Mouse (Mus musculus): ENCODE results near the gene Clhc1.
A peak's percentile ranks its signal among the peaks of the same experiment; 100 is the strongest.

Gene Clhc1

GRCm38 (mm10) chr11:29547752-29548503, at the start of gene Clhc1, which contains the start of gene Rps27a:
Gene Clhc1, plus strand, starts transcription at chr11:29547950.
Gene Rps27a, minus strand, starts transcription at chr11:29548109.
- TF ChIP-seq GATA4 (IDR thresholded peaks at IDR 0.05; ENCODE audit: insufficient replicate concordance, low read length): no peak; the same call in 1 of the 2 replicates

- TF ChIP-seq GATA4 (IDR thresholded peaks at IDR 0.05; ENCODE audit: insufficient replicate concordance, low read length): no peak
Observed at GRCm38 (mm10) chr11:29503948-29504893, 43.5 kb upstream of the Clhc1 start.

GRCm38 (mm10) chr11:29504899-29505625, 42.7 kb upstream of the Clhc1 start:
- TF ChIP-seq GATA4 (IDR thresholded peaks at IDR 0.05; ENCODE audit: insufficient replicate concordance, low read length): no peak

- TF ChIP-seq GATA4 (IDR thresholded peaks at IDR 0.05; ENCODE audit: insufficient replicate concordance, low read length): no peak
Observed at GRCm38 (mm10) chr11:29509421-29509820, 38.3 kb upstream of the Clhc1 start.

- no peak for TF ChIP-seq GATA4 (IDR thresholded peaks at IDR 0.05; ENCODE audit: insufficient replicate concordance, low read length)
Observed at GRCm38 (mm10) chr11:29512818-29513535, 34.8 kb upstream of the Clhc1 start.

- no peak for TF ChIP-seq GATA4 (IDR thresholded peaks at IDR 0.05; ENCODE audit: insufficient replicate concordance, low read length)
Observed at GRCm38 (mm10) chr11:29514325-29514681, 33.4 kb upstream of the Clhc1 start.

GRCm38 (mm10) chr11:29514682-29515412, 32.9 kb upstream of the Clhc1 start, which contains the start of gene Prorsd1:
Gene Prorsd1, minus strand, starts transcription at chr11:29515033.
- no peak for TF ChIP-seq GATA4 (IDR thresholded peaks at IDR 0.05; ENCODE audit: insufficient replicate concordance, low read length)

GRCm38 (mm10) chr11:29525988-29526794, 21.6 kb upstream of the Clhc1 start, which contains the start of gene Mtif2:
Gene Mtif2, plus strand, starts transcription at chr11:29526408.
- TF ChIP-seq GATA4 (IDR thresholded peaks at IDR 0.05; ENCODE audit: insufficient replicate concordance, low read length): peak; percentile 23; the same call in 1 of the 2 replicates

- TF ChIP-seq GATA4 (IDR thresholded peaks at IDR 0.05; ENCODE audit: insufficient replicate concordance, low read length): no peak
Observed at GRCm38 (mm10) chr11:29538201-29538600, 9.5 kb upstream of the Clhc1 start.

GRCm38 (mm10) chr11:29544225-29544945, 3.4 kb upstream of the Clhc1 start:
- no peak for TF ChIP-seq GATA4 (IDR thresholded peaks at IDR 0.05; ENCODE audit: insufficient replicate concordance, low read length)

GRCm38 (mm10) chr11:29546762-29547161, 988 bp upstream of the Clhc1 start:
- no peak for TF ChIP-seq GATA4 (IDR thresholded peaks at IDR 0.05; ENCODE audit: insufficient replicate concordance, low read length)

GRCm38 (mm10) chr11:29547249-29547751, 450 bp upstream of the Clhc1 start:
- TF ChIP-seq GATA4 (IDR thresholded peaks at IDR 0.05; ENCODE audit: insufficient replicate concordance, low read length): no peak
